Mouse (Mus musculus): ENCODE measurements at regions not wholly inside any gene's neighbourhood (a gene's known extent, or its start where the extent isn't known, plus 50 kb on each side); places are given as distances from the start of the nearest gene placed in this dataset.

- peak; percentile 58 for DNase-seq (ENCODE audit: low read depth, low spot score)
Measured at GRCm38 (mm10) chr8:4934551-4934950, 155.2 kb upstream of the Shcbp1 start.

- peak; percentile 92 for DNase-seq (ENCODE audit: low read depth, low spot score)
Measured at GRCm38 (mm10) chr8:4934035-4934434, 154.7 kb upstream of the Shcbp1 start.

- no peak for DNase-seq (ENCODE audit: low read depth, low spot score)
Measured at GRCm38 (mm10) chr8:4916447-4916846, 137.1 kb upstream of the Shcbp1 start.

GRCm38 (mm10) chr8:4895046-4895445 is 115.7 kb upstream of the Shcbp1 start:
- DNase-seq (ENCODE audit: low read depth, low spot score), result no peak

- DNase-seq (ENCODE audit: low read depth, low spot score), result peak; percentile 75
Measured at GRCm38 (mm10) chr8:4868761-4869160, 89.4 kb upstream of the Shcbp1 start.

GRCm38 (mm10) chr8:4839087-4839486 is 59.7 kb upstream of the Shcbp1 start:
- no peak for DNase-seq (ENCODE audit: low read depth, low spot score)

- DNase-seq (ENCODE audit: low read depth, low spot score), result no peak
Measured at GRCm38 (mm10) chr8:4838527-4838926, 59.2 kb upstream of the Shcbp1 start.

- no peak for DNase-seq (ENCODE audit: low read depth, low spot score)
Measured at GRCm38 (mm10) chr8:4837719-4838118, 58.4 kb upstream of the Shcbp1 start.

GRCm38 (mm10) chr8:4836651-4837050 is 57.3 kb upstream of the Shcbp1 start:
- DNase-seq (ENCODE audit: low read depth, low spot score), result no peak

Measured in ZHBTc4 (cell line).